22 mouse cellular contexts compared by ENCODE assay signal in the genomic region with DNA sequence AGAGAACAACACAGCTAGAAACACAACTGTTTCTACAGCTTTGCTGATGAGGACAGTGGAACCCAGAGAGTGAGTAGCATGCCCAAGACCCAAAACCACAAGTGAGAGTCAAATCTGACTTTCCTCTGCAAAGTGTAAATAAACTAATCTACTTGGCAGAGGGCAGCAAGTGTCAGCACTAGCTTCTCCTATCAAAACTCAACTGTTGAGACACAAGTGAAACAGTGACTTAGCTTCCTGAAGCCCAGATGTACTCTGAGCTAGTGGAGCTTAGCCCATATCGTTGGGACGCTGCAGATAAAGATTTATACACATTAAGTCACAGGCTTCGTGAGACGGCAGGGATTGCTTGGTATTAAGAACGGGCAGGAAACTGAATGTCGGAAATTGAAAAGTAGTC.
"Had no signal": no experiment of that assay in that cellular context is flagged by ENCODE, and none has a peak within 500 bp of the region (broad histone marks: within the 10 kb centered on the region; RNA-seq: fewer than 3 reads in every experiment).

No protein-coding gene starts in this region.

- H3K4me2 ChIP-seq: heart, embryonic 12.5 days; hindbrain, embryonic 13.5 days; hindbrain, embryonic 15.5 days; limb, embryonic 13.5 days; limb, embryonic 15.5 days; liver, embryonic 12.5 days had no signal

- H3K4me3 ChIP-seq: gastrocnemius, adult 2 months; heart, embryonic 10.5 days; heart, embryonic 12.5 days; hindbrain, embryonic 13.5 days; hindbrain, embryonic 15.5 days; limb, embryonic 13.5 days; limb, embryonic 15.5 days; liver, embryonic 12.5 days had no signal

- ATAC-seq: hindbrain, postnatal 0 days; intestine, embryonic 16.5 days; liver, embryonic 12.5 days had no signal

- H3K36me3 ChIP-seq: heart, embryonic 10.5 days; heart, embryonic 12.5 days; hindbrain, embryonic 13.5 days; hindbrain, embryonic 15.5 days; limb, embryonic 13.5 days; limb, embryonic 15.5 days; liver, embryonic 12.5 days had no signal

- H3K9me3 ChIP-seq: heart, embryonic 10.5 days; heart, embryonic 12.5 days; hindbrain, embryonic 13.5 days; hindbrain, embryonic 15.5 days; limb, embryonic 13.5 days; limb, embryonic 15.5 days; liver, embryonic 12.5 days had no signal

- DNase-seq: gastrocnemius, adult 2 months; gastrocnemius, postnatal 10 days; gastrocnemius, postnatal 25 days; heart, adult 18-20 months; heart, postnatal 10 days; heart, postnatal 4 days; kidney, adult 18-20 months; kidney, adult 8-10 months; kidney, postnatal 14 days; kidney, postnatal 36 days; layer of hippocampus, adult 9-11 months; layer of hippocampus, postnatal 36 days; left cerebral cortex, postnatal 4 days had no signal

- H3K27ac ChIP-seq: gastrocnemius, adult 2 months; heart, embryonic 10.5 days; hindbrain, embryonic 13.5 days; hindbrain, embryonic 15.5 days; hindbrain, postnatal 0 days; limb, embryonic 13.5 days; limb, embryonic 15.5 days; liver, embryonic 12.5 days had no signal

- H3K27me3 ChIP-seq: heart, embryonic 12.5 days; hindbrain, embryonic 13.5 days; hindbrain, embryonic 15.5 days; limb, embryonic 13.5 days; limb, embryonic 15.5 days; liver, embryonic 12.5 days had no signal

- H3K9ac ChIP-seq: heart, embryonic 12.5 days; hindbrain, embryonic 13.5 days; hindbrain, embryonic 15.5 days; limb, embryonic 13.5 days; limb, embryonic 15.5 days; liver, embryonic 12.5 days had no signal
